In genomic region chr19:46502471-46503166, GRCm38 (mm10) we compare ENCODE assay signal across 8 mouse cellular contexts. TPM values are rescaled to one million over a fixed set of nuclear protein-coding genes. Genes with fewer than 3 reads are reported as not detected.
A peak's percentile ranks its signal among the peaks of the same experiment; 100 is the strongest.
DNase-seq lines count a peak whose midpoint lies in the region; ATAC-seq and TF ChIP-seq lines count a peak whose summit lies in the region.

No protein-coding gene starts in this region.

- no peak for TF ChIP-seq EP300 in CH12.LX (IDR thresholded peaks at IDR 0.05; ENCODE audit: low read length)

- H3K4me3 ChIP-seq in CH12.LX (replicated peaks in 1 of 3; ENCODE audit: low read depth in 2 of 3, low read length in 2 of 3, poor library complexity in 1 of 3) = peak overlapping the region; percentile 82 to 93 (median 93)
- H3K4me3 ChIP-seq in forebrain, embryonic 12.5 days (replicated peaks) = peak overlapping the region; percentile 98
- peak overlapping the region; percentile 92 for H3K4me3 ChIP-seq in lung, embryonic 15.5 days

- H3K79me2 ChIP-seq in CH12.LX (replicated peaks; ENCODE audit: control insufficient read depth, extremely low read depth, insufficient read depth, poor library complexity, severe bottlenecking) = peaks cover 51% of the 10 kb centered on the region

- no peak; the same call in 1 of the 2 replicates for TF ChIP-seq POLR2A in CH12.LX (IDR thresholded peaks at IDR 0.05; ENCODE audit: low read depth, low read length)
- TF ChIP-seq POLR2A in brain, embryonic 14.5 days (IDR thresholded peaks at IDR 0.05; ENCODE audit: borderline replicate concordance, extremely low read depth, insufficient read depth, insufficient read length, poor library complexity, severe bottlenecking) = no peak

- DNase-seq in CH12.LX (ENCODE audit: extremely low read depth) = peak; percentile 62
- peak; percentile 91 for DNase-seq in brain, embryonic 14.5 days (ENCODE audit: low read depth)
- DNase-seq in heart, postnatal 4 days = peak; percentile 86
- peak; percentile 85 for DNase-seq in layer of hippocampus, adult 9-11 months
- DNase-seq in ovary, adult 18-20 months (ENCODE audit: low spot score) = peak; percentile 76
- peak; percentile 94 for DNase-seq in thymus, postnatal 0 days (ENCODE audit: low spot score)

- peak overlapping the region; percentile 96 for H3K27ac ChIP-seq in CH12.LX (ENCODE audit: insufficient read depth, low read depth)
- peak overlapping the region; percentile 100 for H3K27ac ChIP-seq in forebrain, embryonic 12.5 days
- H3K27ac ChIP-seq in lung, embryonic 15.5 days = peak overlapping the region; percentile 100

- no peak for ATAC-seq in forebrain, embryonic 12.5 days (ENCODE audit: low FRiP score)
- 0 out of 2 replicates have a peak, but pooled peaks have one; percentile 7 for ATAC-seq in lung, embryonic 15.5 days (ENCODE audit: borderline replicate concordance, extremely low read depth, low FRiP score, low TSS enrichment)

- TF ChIP-seq RAD21 in CH12.LX (IDR thresholded peaks at IDR 0.05; ENCODE audit: low read depth, low read length) = peak; percentile 20

- dilution Hi-C loops in CH12.LX (cut with MboI; ENCODE audit: extremely low pct_ligation_motif_present, extremely low pct_unique_long_range_greater_than_20kb, low sequenced_read_pairs) = no loop called here

- H3K9ac ChIP-seq in CH12.LX (ENCODE audit: insufficient read depth, low read depth) = peak overlapping the region; percentile 98
- peak overlapping the region; percentile 100 for H3K9ac ChIP-seq in forebrain, embryonic 12.5 days
- peak overlapping the region; percentile 98 for H3K9ac ChIP-seq in lung, embryonic 15.5 days

- H3K27me3 ChIP-seq in CH12.LX (replicated peaks) = no peaks in the 10 kb centered on the region
- H3K27me3 ChIP-seq in forebrain, embryonic 12.5 days = no peaks in the 10 kb centered on the region
- H3K27me3 ChIP-seq in lung, embryonic 15.5 days = no peaks in the 10 kb centered on the region

- in situ Hi-C loops in CH12.LX (cut with MboI; ENCODE audit: low pct_ligation_motif_present, low pct_unique_long_range_greater_than_20kb, low sequenced_read_pairs) = no loop called here

- TF ChIP-seq CTCF in CH12.LX (conservative IDR thresholded peaks at IDR 0.05 in 1 of 2, IDR thresholded peaks at IDR 0.05 in 1 of 2; ENCODE audit: low read depth in 2 of 2, low read length in 2 of 2) = peak in 1 of 2 experiments; percentile 59; a peak in 2 of 4 replicates
- TF ChIP-seq CTCF in brain, embryonic 14.5 days (IDR thresholded peaks at IDR 0.05; ENCODE audit: borderline replicate concordance, extremely low read depth, insufficient read depth, insufficient read length) = peak; percentile 51; the same call in 1 of the 2 replicates

- WGBS in forebrain, embryonic 12.5 days = 0% methylated on average over 53 of the region's 53 CpGs
- WGBS in lung, embryonic 15.5 days = under 1% methylated on average over 53 of the region's 53 CpGs

- H3K4me1 ChIP-seq in CH12.LX (ENCODE audit: control insufficient read depth in 1 of 2, insufficient read depth in 2 of 2) = peaks cover 6 to 28% of the 10 kb centered on the region in 2 experiments
- H3K4me1 ChIP-seq in forebrain, embryonic 12.5 days = peaks cover 39% of the 10 kb centered on the region
- peaks cover 39% of the 10 kb centered on the region for H3K4me1 ChIP-seq in lung, embryonic 15.5 days

- H3K4me2 ChIP-seq in CH12.LX (ENCODE audit: insufficient read depth, low read depth, poor library complexity, severe bottlenecking) = peak overlapping the region; percentile 82
- peak overlapping the region; percentile 97 for H3K4me2 ChIP-seq in forebrain, embryonic 12.5 days
- H3K4me2 ChIP-seq in lung, embryonic 15.5 days = peak overlapping the region; percentile 79

- no peaks in the 10 kb centered on the region for H3K9me3 ChIP-seq in CH12.LX (replicated peaks; ENCODE audit: low read length)
- H3K9me3 ChIP-seq in forebrain, embryonic 12.5 days = no peaks in the 10 kb centered on the region
- no peaks in the 10 kb centered on the region for H3K9me3 ChIP-seq in lung, embryonic 15.5 days

- H3K36me3 ChIP-seq in CH12.LX (replicated peaks in 1 of 2; ENCODE audit: control insufficient read depth in 1 of 2, insufficient read depth in 1 of 2, low read length in 1 of 2) = peaks cover 10 to 32% of the 10 kb centered on the region in 2 experiments
- H3K36me3 ChIP-seq in forebrain, embryonic 12.5 days (replicated peaks) = peaks cover 27% of the 10 kb centered on the region
- peaks cover 14% of the 10 kb centered on the region for H3K36me3 ChIP-seq in lung, embryonic 15.5 days

TF ChIP-seq in CH12.LX, 34 proteins besides CTCF, POLR2A, EP300 and RAD21:
- TF ChIP-seq TCF12 (IDR thresholded peaks at IDR 0.05; ENCODE audit: low read depth, low read length) (peak; percentile 68), KAT2A (IDR thresholded peaks at IDR 0.05; ENCODE audit: insufficient replicate concordance, low read length) (no peak), NRF1 (IDR thresholded peaks at IDR 0.05; ENCODE audit: low read depth, low read length) (0 out of 2 replicates have a peak, but pooled peaks have one; percentile 6), BHLHE40 (IDR thresholded peaks at IDR 0.05; ENCODE audit: low read depth, low read length) (peak; percentile 99), SIN3A (IDR thresholded peaks at IDR 0.05; ENCODE audit: low read length) (peak; percentile 65), RCOR1 (conservative IDR thresholded peaks at IDR 0.05; ENCODE audit: low read depth, low read length) (no peak), MAZ (IDR thresholded peaks at IDR 0.05; ENCODE audit: low read depth, low read length) (peak; percentile 13; the same call in 1 of the 2 replicates), ETS1 (conservative IDR thresholded peaks at IDR 0.05; ENCODE audit: low read depth, low read length) (peak; percentile 46), CHD2 (IDR thresholded peaks at IDR 0.05; ENCODE audit: low read length) (no peak), MXI1 (IDR thresholded peaks at IDR 0.05; ENCODE audit: low read depth, low read length) (peak; percentile 89), MYC (IDR thresholded peaks at IDR 0.05; ENCODE audit: low read depth, low read length) (peak; percentile 7; the same call in 1 of the 2 replicates), UBTF (IDR thresholded peaks at IDR 0.05; ENCODE audit: low read depth, low read length) (peak; percentile 82), MAX (IDR thresholded peaks at IDR 0.05; ENCODE audit: low read length) (peak; percentile 82), NELFE (IDR thresholded peaks at IDR 0.05; ENCODE audit: low read depth, low read length) (no peak), SMC3 (IDR thresholded peaks at IDR 0.05; ENCODE audit: low read depth, low read length) (peak; percentile 47), CHD1 (IDR thresholded peaks at IDR 0.05; ENCODE audit: low read depth, low read length) (peak; percentile 70; the same call in 1 of the 2 replicates), ELF1 (IDR thresholded peaks at IDR 0.05; ENCODE audit: low read depth, low read length) (peak; percentile 2; the same call in 1 of the 2 replicates)

RNA-seq across cellular contexts. Expression of gene Trim8, which starts 1.1 kb away (rescaled TPM):
- 11.0 and 12.0 TPM in 2 replicates for total RNA-seq in CH12.LX (2012; rRNA removed)
- total RNA-seq in CH12.LX (2014; rRNA removed) = 3.7 and 4.4 TPM in 2 replicates
- 23.3 and 24.9 TPM in 2 replicates for polyA plus RNA-seq in CH12.LX (2012; ENCODE audit: insufficient read length, low read depth)
- polyA plus RNA-seq in brain, embryonic 14.5 days (2012; rRNA removed) = 35.3 and 63.0 TPM in 2 replicates
- polyA plus RNA-seq in forebrain, embryonic 12.5 days (2016; fragmentation: Nextera tagmentation; extraction: Ambion mirVana) = 33.9 and 35.1 TPM in 2 replicates
- 10 to 100 TPM; 50.1 to 53.8 TPM for total RNA-seq in heart, postnatal 4 days (2021)
- polyA plus RNA-seq in lung, embryonic 15.5 days (2015; fragmentation: Nextera tagmentation; extraction: Ambion mirVana) = 22.2 and 27.8 TPM in 2 replicates
- polyA plus RNA-seq in thymus, postnatal 0 days (2015; fragmentation: Nextera tagmentation; extraction: Ambion mirVana) = 20.4 and 23.6 TPM in 2 replicates
